Mouse (Mus musculus) C2C12 (cell line): Measurements from ENCODE around the gene Ppm1b.

Experiments
- CTCF ChIP-seq: IDR thresholded peaks from one replicate; pipeline ENCODE4 v1.5.1; 2011; ENCODE audit not compliant: control insufficient read depth, insufficient read depth, insufficient read length
- FOSL1 ChIP-seq: IDR thresholded peaks from one replicate; pipeline ENCODE4 v1.8.0; 2011; ENCODE audit warnings: mild to moderate bottlenecking, low read length; ENCODE audit not compliant: poor library complexity, insufficient read depth, severe bottlenecking
- USF1 ChIP-seq: IDR thresholded peaks from one replicate; pipeline ENCODE4 v1.6.1; 2011; ENCODE audit warnings: low read depth, mild to moderate bottlenecking, control low read depth, moderate library complexity

- TF ChIP-seq CTCF (no peak), FOSL1 (no peak), USF1 (no peak)
These were observed 67.0 kb downstream of the Ppm1b start for GRCm38 (mm10) chr17:85023247-85024167.
